Mouse (Mus musculus) neural tube, embryonic 11.5 days (tissue): Measurements from ENCODE around the gene Furin. TPM values are rescaled to one million over a fixed set of nuclear protein-coding genes. Genes with fewer than 3 reads are reported as not detected.

Experiments
- ATAC-seq: fragments of 200-750 bp; cut with Nextera tagmentation; 2 replicates; pipeline ENCODE4 v1.8.0; 2017; ENCODE audit warnings: moderate number of reproducible peaks, mild to moderate bottlenecking, moderate TSS enrichment, moderate library complexity; ENCODE audit not compliant: insufficient read depth, low FRiP score, low TSS enrichment
- DNase-seq: peaks from one replicate; pipeline ENCODE4 v3.0.0-alpha.2; 2015; ENCODE audit warnings: low spot score
- H3K27ac ChIP-seq: fragments of 300-500 bp; sonication (generic); 2 replicates; pipeline ENCODE4 v1.5.1; 2014; ENCODE audit warnings: low read depth, mild to moderate bottlenecking, low read length
- H3K27me3 ChIP-seq: fragments of 300-500 bp; sonication (generic); 2 replicates; pipeline ENCODE4 v1.6.1; 2014; ENCODE audit warnings: mild to moderate bottlenecking, low read length, mixed read lengths; ENCODE audit not compliant: control insufficient read depth, insufficient read depth
- H3K36me3 ChIP-seq: fragments of 300-500 bp; sonication (generic); 2 replicates; pipeline ENCODE4 v1.6.1; 2014; ENCODE audit warnings: mild to moderate bottlenecking, low read length, moderate library complexity, mixed read lengths; ENCODE audit not compliant: control insufficient read depth, insufficient read depth
- H3K4me1 ChIP-seq: fragments of 300-500 bp; sonication (generic); 2 replicates; pipeline ENCODE4 v1.6.1; 2014; ENCODE audit warnings: low read length, mixed read lengths; ENCODE audit not compliant: control insufficient read depth, insufficient read depth
- H3K4me2 ChIP-seq: fragments of 300-500 bp; sonication (generic); 2 replicates; pipeline ENCODE4 v1.6.1; 2014; ENCODE audit warnings: low read depth, mild to moderate bottlenecking, moderate library complexity
- H3K4me3 ChIP-seq: fragments of 300-500 bp; sonication (generic); 2 replicates; pipeline ENCODE4 v1.5.1; 2014; ENCODE audit warnings: low read depth, low read length
- H3K9ac ChIP-seq: fragments of 300-500 bp; sonication (generic); 2 replicates; pipeline ENCODE4 v1.6.1; 2014; ENCODE audit warnings: mild to moderate bottlenecking, low read length
- H3K9me3 ChIP-seq: fragments of 300-500 bp; sonication (generic); 2 replicates; pipeline ENCODE4 v1.6.1; 2016; ENCODE audit warnings: low read length; ENCODE audit not compliant: control insufficient read depth
- WGBS: fragments of 180-500 bp; shearing (Covaris S2); extraction: QIAGEN DNeasy Blood & Tissue Kit; methylation state at CpG from one replicate; pipeline ENCODE4 v1.1.7; 2014; 5-methylcytosine and 5-hydroxymethylcytosine counted together
- polyA plus RNA-seq: library from polyadenylated mRNA; unstranded; fragments of >200 nt; fragmentation: Nextera tagmentation; extraction: Ambion mirVana; gene quantifications from 2 replicates; pipeline ENCODE4 v1.2.1, GENCODE M21; 2014

Furin gene
- polyA plus RNA-seq, 1 experiment from 2014 or later: 4.9 TPM

- H3K4me2 ChIP-seq: no peak overlapping the region; the same call in 1 of the 2 replicates
- 82% methylated on average over 5 of the region's 5 CpGs for WGBS
- DNase-seq: no peak
- H3K9ac ChIP-seq: no peak overlapping the region
- H3K4me3 ChIP-seq: no peak overlapping the region
- H3K9me3 ChIP-seq: no peaks in the 10 kb centered on the region
- H3K36me3 ChIP-seq: peaks cover 11% of the 10 kb centered on the region; the same call in 1 of the 2 replicates
- H3K4me1 ChIP-seq: peaks cover 11% of the 10 kb centered on the region; the same call in 1 of the 2 replicates
- H3K27ac ChIP-seq: no peak overlapping the region
- no peaks in the 10 kb centered on the region for H3K27me3 ChIP-seq
- no peak for ATAC-seq
Measured at GRCm38 (mm10) chr7:80369461-80369860, 35.8 kb downstream of the Furin start.

- ATAC-seq: no peak
- H3K4me2 ChIP-seq: no peak overlapping the region
- 87% methylated on average over 20 of the region's 20 CpGs for WGBS
Measured at GRCm38 (mm10) chr7:80368635-80369421, 36.4 kb downstream of the Furin start.

GRCm38 (mm10) chr7:80368009-80368408 is 37.2 kb downstream of the Furin start:
- H3K36me3 ChIP-seq: peaks cover 15% of the 10 kb centered on the region; the same call in 1 of the 2 replicates
- ATAC-seq (no peak), DNase-seq (no peak)
- no peak overlapping the region for H3K4me2 ChIP-seq
- peaks cover 11% of the 10 kb centered on the region; the same call in 1 of the 2 replicates for H3K4me1 ChIP-seq
- H3K9ac ChIP-seq: no peak overlapping the region
- no peak overlapping the region for H3K4me3 ChIP-seq
- WGBS: 89% methylated on average over 9 of the region's 9 CpGs
- H3K27ac ChIP-seq: no peak overlapping the region
- H3K27me3 ChIP-seq: no peaks in the 10 kb centered on the region
- H3K9me3 ChIP-seq: no peaks in the 10 kb centered on the region

More at GRCm38 (mm10) chr7:80368635-80369421, 36.4 kb downstream of the Furin start:
- Histone ChIP-seq H3K27me3 (no peaks in the 10 kb centered on the region), H3K4me1 (peaks cover 11% of the 10 kb centered on the region; the same call in 1 of the 2 replicates), H3K27ac (no peak overlapping the region), H3K9ac (no peak overlapping the region), H3K36me3 (peaks cover 11% of the 10 kb centered on the region; the same call in 1 of the 2 replicates), H3K9me3 (no peaks in the 10 kb centered on the region), H3K4me3 (no peak overlapping the region)
- DNase-seq: no peak

GRCm38 (mm10) chr7:80367232-80367631 is 38.0 kb downstream of the Furin start:
- WGBS: 97% methylated on average over 7 of the region's 7 CpGs

GRCm38 (mm10) chr7:80365759-80366158 is 39.5 kb downstream of the Furin start:
- Histone ChIP-seq H3K4me2 (no peak overlapping the region), H3K9ac (no peak overlapping the region), H3K27me3 (no peaks in the 10 kb centered on the region), H3K27ac (no peak overlapping the region), H3K4me3 (no peak overlapping the region), H3K9me3 (no peaks in the 10 kb centered on the region), H3K36me3 (peaks cover 22% of the 10 kb centered on the region), H3K4me1 (peaks cover 11% of the 10 kb centered on the region; the same call in 1 of the 2 replicates)
- 88% methylated on average over 2 of the region's 2 CpGs for WGBS
- ATAC-seq (no peak), DNase-seq (no peak)

More at GRCm38 (mm10) chr7:80367232-80367631, 38.0 kb downstream of the Furin start:
- H3K27ac ChIP-seq: no peak overlapping the region
- H3K27me3 ChIP-seq: no peaks in the 10 kb centered on the region
- no peak overlapping the region for H3K9ac ChIP-seq
- no peak overlapping the region for H3K4me3 ChIP-seq
- ATAC-seq (no peak), DNase-seq (no peak)
- H3K36me3 ChIP-seq: peaks cover 20% of the 10 kb centered on the region
- no peaks in the 10 kb centered on the region for H3K9me3 ChIP-seq
- no peak overlapping the region for H3K4me2 ChIP-seq
- peaks cover 11% of the 10 kb centered on the region; the same call in 1 of the 2 replicates for H3K4me1 ChIP-seq

- no peak overlapping the region for H3K27ac ChIP-seq
- H3K9ac ChIP-seq: no peak overlapping the region
- H3K9me3 ChIP-seq: no peaks in the 10 kb centered on the region
- no peaks in the 10 kb centered on the region for H3K27me3 ChIP-seq
- ATAC-seq: no peak
- no peak for DNase-seq
- H3K4me3 ChIP-seq: no peak overlapping the region
- no peak overlapping the region for H3K4me2 ChIP-seq
- WGBS: 73% methylated on average over 3 of the region's 3 CpGs
- peaks cover 15% of the 10 kb centered on the region for H3K36me3 ChIP-seq
- H3K4me1 ChIP-seq: 0 out of 2 replicates have a peak, but pooled peaks cover 5% of the 10 kb centered on the region
Measured at GRCm38 (mm10) chr7:80360435-80360834, 44.8 kb downstream of the Furin start.

- Histone ChIP-seq H3K4me1 (0 out of 2 replicates have a peak, but pooled peaks cover 5% of the 10 kb centered on the region), H3K27ac (no peak overlapping the region), H3K9ac (no peak overlapping the region), H3K4me3 (no peak overlapping the region), H3K4me2 (no peak overlapping the region), H3K9me3 (no peaks in the 10 kb centered on the region), H3K36me3 (peaks cover 12% of the 10 kb centered on the region), H3K27me3 (no peaks in the 10 kb centered on the region)
- WGBS: 82% methylated on average over 4 of the region's 4 CpGs
- ATAC-seq: no peak
- DNase-seq: no peak
Measured at GRCm38 (mm10) chr7:80358039-80358438, 47.2 kb downstream of the Furin start.

- Histone ChIP-seq H3K9me3 (no peaks in the 10 kb centered on the region), H3K4me1 (0 out of 2 replicates have a peak, but pooled peaks cover 5% of the 10 kb centered on the region), H3K4me3 (no peak overlapping the region), H3K36me3 (peaks cover 11% of the 10 kb centered on the region), H3K27ac (peak overlapping the region; percentile 24; the same call in 1 of the 2 replicates), H3K27me3 (no peaks in the 10 kb centered on the region), H3K9ac (peak overlapping the region; percentile 3; the same call in 1 of the 2 replicates), H3K4me2 (no peak overlapping the region)
- peak; percentile 59 for DNase-seq
- 0 out of 2 replicates have a peak, but pooled peaks have one; percentile 38 for ATAC-seq
- 38% methylated on average over 8 of the region's 8 CpGs for WGBS
Measured at GRCm38 (mm10) chr7:80357156-80357555, 48.1 kb downstream of the Furin start.
